Mouse (Mus musculus): ENCODE results near the gene Plekhm1.

DNA sequence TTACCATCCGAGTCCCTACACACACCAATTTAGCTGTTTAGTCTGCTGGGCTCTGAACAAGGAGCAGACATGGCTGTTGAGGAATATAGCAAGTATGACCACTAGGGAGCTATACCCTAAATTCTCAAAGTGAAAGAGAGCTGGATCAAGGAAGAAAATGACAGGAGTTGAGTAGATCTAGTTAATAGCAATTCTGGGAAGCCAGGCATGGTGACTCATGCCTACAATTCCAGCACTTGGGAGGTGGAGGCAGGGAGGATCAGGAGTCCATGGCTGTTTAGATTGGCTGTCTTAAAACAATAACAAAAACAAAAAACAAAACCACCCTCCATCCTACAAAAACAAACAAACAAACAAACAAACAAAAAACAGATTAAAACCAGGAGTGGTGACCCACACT lies 1.2 kb downstream of the Plekhm1 start:
- TF ChIP-seq CTCF (IDR thresholded peaks at IDR 0.05; ENCODE audit: low read depth, low read length) (no peak), POLR2AphosphoS5 (IDR thresholded peaks at IDR 0.05; ENCODE audit: insufficient replicate concordance, low read depth, low read length) (no peak), GATA1 (IDR thresholded peaks at IDR 0.05; ENCODE audit: borderline replicate concordance, low read length) (no peak), GATA2 (IDR thresholded peaks at IDR 0.05; ENCODE audit: borderline replicate concordance, low read depth, low read length) (no peak), TAL1 (conservative IDR thresholded peaks at IDR 0.05; ENCODE audit: low read depth, low read length) (no peak)
